9 mouse cellular contexts compared by ENCODE assay signal in the genomic region with DNA sequence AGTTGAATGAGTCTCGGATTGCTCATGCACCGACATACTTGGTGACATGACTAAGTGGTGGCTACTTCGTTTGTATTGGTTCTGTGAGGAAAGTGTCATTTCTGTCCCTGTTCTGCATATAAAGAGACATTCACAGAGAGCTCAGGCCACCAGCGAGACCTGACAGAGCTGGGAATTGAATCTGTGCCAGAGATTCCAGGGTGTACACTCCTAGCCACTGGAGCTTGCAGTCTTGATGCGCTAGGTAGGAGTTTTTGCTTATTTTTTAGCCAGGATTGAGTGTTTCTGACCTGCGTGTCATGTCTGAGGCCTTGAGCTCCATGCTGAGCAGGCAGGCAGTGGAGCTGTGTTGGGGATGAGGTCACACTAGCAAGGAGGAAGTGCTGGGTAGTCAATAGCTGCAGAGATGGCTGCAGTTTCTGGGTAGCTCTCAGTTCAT. TPM values are rescaled to one million over a fixed set of nuclear protein-coding genes. Genes with fewer than 3 reads are reported as not detected.
DNase-seq lines count a peak whose midpoint lies in the region; ATAC-seq and TF ChIP-seq lines count a peak whose summit lies in the region.
"Had no signal": no experiment of that assay in that cellular context is flagged by ENCODE, and none has a peak within 500 bp of the region (broad histone marks: within the 10 kb centered on the region; RNA-seq: fewer than 3 reads in every experiment).

No protein-coding gene starts in this region.

- WGBS in lung, embryonic 14.5 days = 50% methylated on average over 6 of the region's 6 CpGs
- WGBS in liver, embryonic 12.5 days (ENCODE audit: insufficient replicate concordance) = 58% methylated on average over 6 of the region's 6 CpGs

- H3K27ac ChIP-seq in lung, embryonic 14.5 days (ENCODE audit: low read depth) = peak overlapping the region; percentile 15; the same call in 1 of the 2 replicates
- peak overlapping the region; percentile 45; the same call in 1 of the 2 replicates for H3K27ac ChIP-seq in liver, embryonic 12.5 days

- ATAC-seq in lung, embryonic 14.5 days (ENCODE audit: insufficient read depth) = peak; percentile 38; the same call in 1 of the 2 replicates
- ATAC-seq in liver, embryonic 12.5 days = no peak

- no peak for TF ChIP-seq CTCF in lung, embryonic 14.5 days (IDR thresholded peaks at IDR 0.05; ENCODE audit: low read depth)
- TF ChIP-seq CTCF in brain, embryonic 14.5 days (IDR thresholded peaks at IDR 0.05; ENCODE audit: borderline replicate concordance, extremely low read depth, insufficient read depth, insufficient read length) = no peak

- no peaks in the 10 kb centered on the region for H3K9me3 ChIP-seq in lung, embryonic 14.5 days (ENCODE audit: low read depth, low read length)
- H3K9me3 ChIP-seq in liver, embryonic 12.5 days (replicated peaks) = no peaks in the 10 kb centered on the region
- H3K9me3 ChIP-seq: megakaryocyte, embryonic 14.5 days had no signal

- DNase-seq in lung, embryonic 14.5 days = peak; percentile 57
- DNase-seq in lung, postnatal 4 days = no peak
- peak; percentile 51 for DNase-seq in brain, embryonic 14.5 days (ENCODE audit: low read depth)
- peak; percentile 64 to 65 for DNase-seq in heart, postnatal 10 days
- DNase-seq in gastrocnemius, postnatal 4 days (ENCODE audit: low spot score in 2 of 2) = no peak
- no peak for DNase-seq in frontal cortex, postnatal 14 days (ENCODE audit: low spot score in 2 of 2)
- DNase-seq in left cerebral cortex, postnatal 10 days (ENCODE audit: extremely low spot score in 1 of 2, low spot score in 2 of 2) = no peak

- no peak for TF ChIP-seq POLR2A in brain, embryonic 14.5 days (IDR thresholded peaks at IDR 0.05; ENCODE audit: borderline replicate concordance, extremely low read depth, insufficient read depth, insufficient read length, poor library complexity, severe bottlenecking)

- peaks cover 17% of the 10 kb centered on the region for H3K4me1 ChIP-seq in lung, embryonic 14.5 days (ENCODE audit: insufficient read depth)
- H3K4me1 ChIP-seq in liver, embryonic 12.5 days = peaks cover 34% of the 10 kb centered on the region

- H3K9ac ChIP-seq in lung, embryonic 14.5 days = no peak overlapping the region
- no peak overlapping the region for H3K9ac ChIP-seq in liver, embryonic 12.5 days

- H3K4me2 ChIP-seq in lung, embryonic 14.5 days = no peak overlapping the region
- no peak overlapping the region for H3K4me2 ChIP-seq in liver, embryonic 12.5 days

- intact Hi-C loops in heart, postnatal 10 days (cut with DNase I) = loop anchor here (5.0 kb wide), 1 partner anchor 47 kb away; no protein-coding TSS in a partner anchor
- intact Hi-C loops in left cerebral cortex, postnatal 10 days (cut with DNase I) = no loop called here

- H3K4me3 ChIP-seq in lung, embryonic 14.5 days (ENCODE audit: low read depth, low read length) = no peak overlapping the region
- no peak overlapping the region for H3K4me3 ChIP-seq in liver, embryonic 12.5 days
- H3K4me3 ChIP-seq: megakaryocyte, embryonic 14.5 days had no signal

- no peaks in the 10 kb centered on the region for H3K36me3 ChIP-seq in lung, embryonic 14.5 days (ENCODE audit: insufficient read depth)
- H3K36me3 ChIP-seq in liver, embryonic 12.5 days = no peaks in the 10 kb centered on the region

- H3K27me3 ChIP-seq in lung, embryonic 14.5 days (ENCODE audit: insufficient read depth, low read length) = no peaks in the 10 kb centered on the region
- H3K27me3 ChIP-seq in liver, embryonic 12.5 days (replicated peaks) = no peaks in the 10 kb centered on the region

RNA-seq across cellular contexts. Expression of a gene that starts 41.8 kb away (rescaled TPM):
- polyA plus RNA-seq in lung, embryonic 14.5 days (2014; fragmentation: Nextera tagmentation; extraction: Ambion mirVana) = 72.4 and 79.9 TPM in 2 replicates
- polyA plus RNA-seq in brain, embryonic 14.5 days (2012; rRNA removed) = 3.6 and 5.4 TPM in 2 replicates
- total RNA-seq in heart, postnatal 10 days (2021) = 10 to 100 TPM; 58.8 TPM
- polyA plus RNA-seq in liver, embryonic 12.5 days (2016; fragmentation: Nextera tagmentation; extraction: Ambion mirVana) = 9.5 and 10.6 TPM in 2 replicates
- total RNA-seq in gastrocnemius, postnatal 4 days (2021) = 10 to 100 TPM; 46.7 to 52.2 TPM
- total RNA-seq in left cerebral cortex, postnatal 10 days (2021) = 1 to 10 TPM; 8.8 to 9.8 TPM

Comparison
In these comparisons a context has a peak if more than half of its experiments do, and no peak if none do; other contexts are left out.
1. DNase-seq: peak in lung, embryonic 14.5 days (single experiment), brain, embryonic 14.5 days (single experiment) and heart, postnatal 10 days (2 of 2); none in lung, postnatal 4 days (0 of 2), gastrocnemius, postnatal 4 days (0 of 2), frontal cortex, postnatal 14 days (0 of 2) and left cerebral cortex, postnatal 10 days (0 of 2).
2. RNA of a gene that starts 41.8 kb away (total RNA-seq): 58.8 TPM in heart, postnatal 10 days and 46.7 to 52.2 TPM in gastrocnemius, postnatal 4 days; 8.8 to 9.8 TPM in left cerebral cortex, postnatal 10 days; every median in the first group is over 4 times any median in the second.